In genomic region chr4:148435657-148436330, GRCm38 (mm10) we compare ENCODE assay signal across 8 mouse cellular contexts. TPM values are rescaled to one million over a fixed set of nuclear protein-coding genes. Genes with fewer than 3 reads are reported as not detected.
A peak's percentile ranks its signal among the peaks of the same experiment; 100 is the strongest.
DNase-seq lines count a peak whose midpoint lies in the region; ATAC-seq and TF ChIP-seq lines count a peak whose summit lies in the region.
"Had no signal": no experiment of that assay in that cellular context is flagged by ENCODE, and none has a peak within 500 bp of the region (broad histone marks: within the 10 kb centered on the region; RNA-seq: fewer than 3 reads in every experiment).

No protein-coding gene starts in this region.

- H3K27ac ChIP-seq in forebrain, embryonic 12.5 days: no peak overlapping the region
- H3K27ac ChIP-seq: embryonic facial prominence, embryonic 13.5 days had no signal

- peak; percentile 15 for DNase-seq in NIH3T3 (ENCODE audit: low read depth)
- peak; percentile 66 to 73 for DNase-seq in layer of hippocampus, postnatal 36 days
- peak; percentile 88 for DNase-seq in right cerebral cortex, postnatal 10 days (ENCODE audit: low spot score in 2 of 2)
- no peak for DNase-seq in adipocyte (ENCODE audit: low spot score)
- DNase-seq in adrenal gland, adult 18-20 months (ENCODE audit: low spot score in 2 of 2): no peak

- no peaks in the 10 kb centered on the region for H3K27me3 ChIP-seq in E14TG2a.4 (ENCODE audit: insufficient read depth, low read length)
- no peaks in the 10 kb centered on the region for H3K27me3 ChIP-seq in forebrain, embryonic 12.5 days
- H3K27me3 ChIP-seq: embryonic facial prominence, embryonic 13.5 days had no signal

- H3K4me1 ChIP-seq in E14TG2a.4 (replicated peaks; ENCODE audit: low read depth, low read length): peaks cover 24% of the 10 kb centered on the region
- no peaks in the 10 kb centered on the region for H3K4me1 ChIP-seq in forebrain, embryonic 12.5 days
- H3K4me1 ChIP-seq: embryonic facial prominence, embryonic 13.5 days had no signal

- peak; percentile 64 for ATAC-seq in forebrain, embryonic 12.5 days (ENCODE audit: low FRiP score)

- no peak overlapping the region for H3K4me2 ChIP-seq in forebrain, embryonic 12.5 days
- H3K4me2 ChIP-seq: embryonic facial prominence, embryonic 13.5 days had no signal

- no peak overlapping the region for H3K9ac ChIP-seq in forebrain, embryonic 12.5 days
- H3K9ac ChIP-seq: embryonic facial prominence, embryonic 13.5 days had no signal

- H3K36me3 ChIP-seq in E14TG2a.4 (ENCODE audit: insufficient read depth, low read length): peaks cover 80% of the 10 kb centered on the region
- peaks cover 3% of the 10 kb centered on the region; the same call in 1 of the 2 replicates for H3K36me3 ChIP-seq in forebrain, embryonic 12.5 days (replicated peaks)

- 64% methylated on average over 6 of the region's 6 CpGs for WGBS in forebrain, embryonic 12.5 days

- H3K9me3 ChIP-seq in E14TG2a.4 (ENCODE audit: low read length): no peaks in the 10 kb centered on the region
- H3K9me3 ChIP-seq in forebrain, embryonic 12.5 days: no peaks in the 10 kb centered on the region
- H3K9me3 ChIP-seq: embryonic facial prominence, embryonic 13.5 days had no signal

- peak; percentile 38 for TF ChIP-seq CTCF in E14TG2a.4 (conservative IDR thresholded peaks at IDR 0.05; ENCODE audit: low read length)

- no peak overlapping the region for H3K4me3 ChIP-seq in E14TG2a.4 (replicated peaks; ENCODE audit: low read length)
- H3K4me3 ChIP-seq in forebrain, embryonic 12.5 days (replicated peaks): no peak overlapping the region
- H3K4me3 ChIP-seq: embryonic facial prominence, embryonic 13.5 days had no signal

RNA-seq across cellular contexts. Expression of gene Ubiad1, which starts 8.8 kb away (rescaled TPM):
- polyA plus RNA-seq in forebrain, embryonic 12.5 days (2016; fragmentation: Nextera tagmentation; extraction: Ambion mirVana): 19.1 and 20.8 TPM in 2 replicates
- total RNA-seq in layer of hippocampus, postnatal 36 days (2021): 1 to 10 TPM; 7.9 to 8.4 TPM
- 10 to 100 TPM; 21.5 to 22.4 TPM for total RNA-seq in adrenal gland, adult 18-20 months (2021)

RNA-seq across cellular contexts. Expression of gene Mtor, which starts 12.6 kb away (rescaled TPM):
- 31.2 and 35.1 TPM in 2 replicates for polyA plus RNA-seq in forebrain, embryonic 12.5 days (2016; fragmentation: Nextera tagmentation; extraction: Ambion mirVana)
- 10 to 100 TPM; 80.7 to 85.9 TPM for total RNA-seq in layer of hippocampus, postnatal 36 days (2021)
- 10 to 100 TPM; 84.3 to 87.9 TPM for total RNA-seq in adrenal gland, adult 18-20 months (2021)

Comparison
In these comparisons a context has a peak if more than half of its experiments do, and no peak if none do; other contexts are left out.
1. DNase-seq: peak in NIH3T3 (single experiment), layer of hippocampus, postnatal 36 days (2 of 2) and right cerebral cortex, postnatal 10 days (2 of 2); none in adipocyte (single experiment) and adrenal gland, adult 18-20 months (0 of 2).